Mouse (Mus musculus) forelimb bud, embryonic 11.5 days (tissue): ENCODE data around the gene Aes.

Experiments
- DNase-seq: peaks from one replicate; pipeline ENCODE4 v3.0.0-alpha.2; 2012; ENCODE audit warnings: low read depth, low spot score

Gene Aes

DNA sequence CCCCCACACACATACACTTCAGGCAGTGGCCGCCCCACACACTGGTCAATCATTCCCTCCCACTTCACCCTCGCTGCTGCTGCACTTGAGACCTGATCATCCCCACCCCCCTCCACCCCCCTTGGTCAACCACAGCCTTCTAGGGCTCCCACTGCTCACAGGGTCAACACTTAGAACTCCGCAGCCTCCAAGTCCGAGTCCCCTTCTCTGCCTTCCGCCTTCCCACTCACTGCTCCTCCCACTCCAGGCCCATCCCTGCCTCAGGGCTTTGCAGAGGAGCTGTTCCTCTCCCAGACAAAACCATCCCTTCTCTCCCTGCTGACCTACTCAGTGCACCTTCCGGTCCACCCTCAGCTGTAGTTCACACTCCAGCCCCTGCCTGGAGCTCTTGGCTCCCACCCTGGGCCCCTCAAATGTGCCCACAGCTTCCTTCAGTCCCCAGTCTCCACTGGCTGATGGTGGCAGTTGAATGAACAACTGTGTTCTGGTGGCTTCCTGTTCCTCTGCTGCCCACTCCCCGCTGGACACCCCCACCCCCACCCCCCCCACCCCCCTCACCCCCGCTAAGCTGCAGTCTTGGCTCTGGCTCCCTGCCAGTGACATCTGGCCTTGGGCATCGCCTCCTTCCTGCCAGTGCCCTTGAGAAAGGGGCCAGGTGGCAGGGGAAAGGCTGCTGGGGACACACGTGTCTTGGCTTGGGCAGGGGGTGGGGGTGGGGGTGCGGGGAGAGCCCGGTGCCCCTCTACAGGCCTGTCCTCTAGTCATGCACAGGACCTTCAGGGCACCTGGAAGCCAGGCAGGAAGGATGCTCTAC, 38.1 kb downstream of the Aes start:
- DNase-seq: no peak

DNA sequence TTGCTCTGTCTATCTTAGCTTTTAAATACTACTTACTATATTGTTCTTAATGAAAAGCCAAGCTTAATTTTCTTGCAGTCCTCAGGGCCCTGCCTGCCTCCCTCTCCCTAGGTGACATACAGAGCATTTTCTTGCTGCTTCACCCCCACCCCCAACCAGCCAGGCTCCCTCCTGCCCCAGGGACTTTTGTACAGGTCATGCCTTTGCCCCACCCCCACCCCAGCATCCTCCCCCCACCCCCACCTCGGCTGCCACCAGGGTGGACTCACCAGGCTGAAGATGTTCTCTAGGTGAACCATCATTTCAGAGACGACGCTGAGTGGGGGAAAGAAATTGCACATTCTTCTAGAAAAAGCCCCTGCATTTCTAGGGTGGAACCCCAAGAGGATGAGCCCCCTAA, 39.1 kb downstream of the Aes start:
- DNase-seq: no peak

DNA sequence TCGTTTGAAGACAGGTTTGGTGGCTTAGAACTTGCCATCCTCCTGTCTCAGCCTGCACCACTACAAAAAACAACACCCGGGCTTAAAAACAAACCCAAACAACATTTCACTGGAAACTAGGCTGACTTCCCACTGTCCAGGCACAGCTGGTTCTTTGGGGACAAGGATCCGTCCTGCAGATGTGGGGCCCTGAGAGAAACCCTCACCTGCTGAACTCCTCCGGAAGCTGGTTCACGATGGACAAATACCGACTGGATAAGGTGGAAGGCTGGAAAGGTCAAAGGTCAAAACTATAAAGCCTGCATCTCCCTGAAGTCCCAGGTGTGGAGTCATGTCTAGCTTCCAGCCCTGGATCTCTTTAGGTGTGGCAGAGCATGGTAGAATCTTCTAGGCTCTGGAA, 39.6 kb downstream of the Aes start:
- no peak for DNase-seq

DNA sequence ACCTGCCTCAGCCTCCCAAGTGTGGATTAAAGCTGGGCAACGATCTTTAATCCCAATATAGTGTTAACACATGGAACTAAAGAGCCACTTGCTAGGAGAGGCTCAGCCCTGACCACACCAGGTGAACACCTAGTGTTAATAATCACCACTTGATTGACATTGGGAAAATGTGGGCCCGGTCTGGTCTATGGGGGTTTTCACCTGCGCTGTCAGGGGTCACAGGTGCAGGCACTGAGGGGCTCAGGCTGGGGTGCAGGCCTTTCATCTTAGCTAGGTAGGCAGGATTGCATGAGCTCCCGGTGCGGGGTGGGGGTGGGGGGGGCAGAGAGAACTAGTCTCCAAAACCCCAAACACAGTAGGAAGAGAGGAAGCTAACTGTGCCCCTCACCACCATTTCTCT, 40.3 kb downstream of the Aes start:
- DNase-seq: no peak

DNA sequence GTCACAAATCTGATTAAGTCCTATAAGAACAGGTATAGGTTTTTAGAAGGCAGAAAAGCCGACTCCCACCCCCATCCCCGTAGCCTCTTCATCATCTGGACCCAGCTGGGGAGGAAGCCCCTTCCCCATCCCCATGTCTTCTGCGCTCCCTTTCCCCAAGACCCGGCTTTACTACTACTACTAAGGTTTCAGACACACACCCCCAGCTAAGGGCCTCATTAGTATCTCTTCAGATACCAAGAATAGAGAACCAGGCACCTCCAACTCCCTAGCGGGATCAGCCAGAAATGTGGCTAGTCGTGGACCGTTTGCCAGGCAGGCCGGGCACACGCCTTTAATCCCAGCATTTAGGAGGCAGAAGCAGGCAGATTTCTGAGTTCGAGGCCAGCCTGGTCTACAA, 40.8 kb downstream of the Aes start:
- no peak for DNase-seq

DNA sequence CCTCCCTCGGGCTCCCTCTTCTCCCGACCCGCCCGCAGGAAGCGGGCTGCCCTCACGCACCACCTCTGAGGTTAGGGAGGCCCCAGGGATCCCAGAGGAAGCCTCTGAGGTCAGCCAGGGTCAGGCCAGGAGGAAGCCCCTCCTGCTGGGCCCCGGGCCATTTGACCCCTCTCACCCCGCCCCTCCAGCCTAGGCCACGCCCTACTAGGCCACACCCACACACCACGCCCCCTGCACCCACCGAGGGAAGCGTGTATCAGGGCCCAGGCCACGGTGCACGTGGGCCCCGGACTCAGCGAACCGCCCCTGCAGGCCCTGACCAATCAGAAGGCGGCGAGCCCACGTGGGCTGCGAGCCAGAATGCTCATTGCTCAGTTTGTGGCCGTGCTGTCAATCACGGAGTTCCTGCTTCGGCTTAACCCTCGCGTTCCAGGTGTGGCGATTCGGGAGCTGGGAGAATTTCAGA, 41.5 kb downstream of the Aes start, which contains the start of gene Tle6:
Gene Tle6 (minus strand): TSS at position 336 of the 466 bp plus-strand sequence.
- peak; percentile 99 for DNase-seq

DNA sequence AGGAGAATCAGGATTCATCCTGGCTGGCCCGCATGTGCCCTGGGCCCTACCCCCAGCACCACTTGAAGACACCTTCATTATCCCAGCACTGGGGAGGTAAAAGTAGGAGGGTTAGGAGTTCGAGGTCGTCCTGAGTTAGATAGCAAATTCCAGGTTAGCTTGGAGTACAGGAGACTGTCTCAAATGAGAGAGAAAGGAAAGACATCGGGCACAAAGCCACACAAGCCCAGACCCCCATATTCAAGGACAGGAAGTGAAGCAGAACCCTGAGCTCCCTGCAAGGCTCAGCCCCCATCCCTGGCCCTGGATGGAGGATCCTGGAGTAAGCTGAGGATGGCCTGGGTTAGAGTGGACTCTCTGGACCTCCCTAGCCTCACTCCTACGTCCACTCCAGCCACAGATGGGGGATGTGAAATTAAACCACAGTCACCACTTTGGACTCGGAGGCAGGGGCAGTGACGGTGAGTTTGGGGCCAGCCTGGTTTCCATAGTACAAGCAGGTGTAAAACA, 42.2 kb downstream of the Aes start:
- DNase-seq: no peak

DNA sequence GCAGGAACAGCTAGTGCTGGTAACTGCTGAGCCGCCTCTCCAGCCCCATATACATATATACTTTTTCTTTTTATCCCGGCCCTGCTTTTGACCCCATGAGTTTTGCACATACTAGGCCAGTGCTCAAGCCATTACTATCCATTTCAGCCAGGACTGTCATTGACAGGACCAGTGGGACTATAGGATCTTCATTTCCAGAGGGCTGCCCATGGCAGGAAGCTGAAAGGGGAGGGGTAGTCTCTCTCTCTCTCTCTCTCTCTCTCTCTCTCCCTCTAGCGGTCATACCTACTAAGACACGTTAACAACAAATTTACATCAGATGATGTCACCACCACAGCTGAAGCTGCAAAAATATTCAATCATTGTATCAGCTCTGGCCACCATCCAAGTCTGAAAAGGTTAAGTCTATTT, 43.5 kb downstream of the Aes start:
- DNase-seq: no peak

DNA sequence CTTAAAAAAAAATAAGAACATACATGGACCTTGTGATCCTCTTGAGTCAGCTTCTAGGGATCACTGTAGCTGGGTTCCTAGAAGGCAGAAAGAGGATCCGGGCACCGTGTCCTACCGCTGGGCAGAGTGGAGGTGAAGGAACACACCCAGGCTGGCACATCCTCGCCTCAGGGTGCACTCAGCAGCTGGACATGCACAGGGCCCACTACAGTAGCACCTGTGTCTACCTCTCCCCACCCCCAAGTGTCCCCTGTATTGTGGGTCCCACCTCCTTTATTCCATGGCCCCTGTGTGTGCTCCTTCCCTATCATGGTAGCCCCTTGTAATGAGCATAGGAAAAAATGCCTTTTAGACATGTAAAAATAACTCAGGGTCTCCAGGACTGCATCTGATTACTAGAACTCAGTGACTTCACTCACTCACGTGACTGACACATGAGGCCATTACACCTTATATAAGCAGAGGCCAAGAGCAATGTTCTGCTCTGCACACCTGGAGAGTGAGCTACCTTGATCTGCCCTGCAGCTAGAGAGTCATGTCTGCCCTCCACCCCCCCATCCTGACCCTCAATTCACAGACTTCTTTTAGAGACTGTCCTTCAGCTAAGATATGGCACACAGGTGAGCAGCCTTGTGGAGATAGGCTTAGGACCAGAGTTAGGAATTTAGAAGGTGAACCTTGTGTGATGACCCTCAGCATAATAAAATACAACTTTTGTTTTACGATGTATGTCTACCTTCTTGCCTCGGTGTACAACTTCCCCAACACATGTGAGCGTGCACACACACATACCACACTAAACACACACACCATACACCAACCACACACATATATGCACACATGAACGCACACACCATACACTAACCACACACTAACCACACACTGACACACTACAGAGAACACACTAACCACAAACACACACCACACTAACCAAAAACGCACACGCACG, 45.0 kb downstream of the Aes start:
- DNase-seq: no peak

DNA sequence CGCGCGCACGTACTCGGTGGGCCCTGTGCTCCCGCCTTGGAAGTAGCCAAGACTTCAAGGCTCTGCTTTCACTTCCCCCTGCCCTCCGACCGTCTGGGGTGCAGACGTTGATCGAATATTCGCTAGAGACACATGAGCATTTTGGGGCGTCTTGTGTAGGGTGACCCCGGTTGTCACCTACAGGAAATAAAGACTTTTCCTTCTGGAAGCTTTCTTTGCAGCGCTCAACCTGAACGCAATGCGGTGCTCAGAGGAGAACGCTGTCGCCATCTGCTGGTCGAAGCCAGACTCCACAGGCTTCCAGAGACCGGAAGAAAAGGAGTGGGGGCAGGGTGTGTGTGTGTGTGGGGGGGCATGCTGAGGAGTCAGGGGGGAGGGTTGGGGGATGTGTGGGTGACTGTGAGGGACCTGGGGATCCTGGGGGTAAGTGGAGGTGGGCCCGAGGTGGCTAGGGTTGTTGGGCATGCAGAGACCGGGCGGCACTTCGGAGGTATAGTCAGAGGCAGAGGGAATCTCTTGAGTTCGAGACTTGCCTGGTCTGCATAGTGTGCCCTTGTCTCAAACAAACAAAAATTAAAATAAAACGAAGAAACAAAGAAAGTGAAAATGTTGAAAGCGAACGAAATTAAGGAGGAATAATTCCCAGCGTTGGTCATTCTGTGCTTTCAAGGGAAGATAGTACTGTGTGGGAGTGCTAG, 45.8 kb downstream of the Aes start:
- DNase-seq: peak; percentile 91

DNA sequence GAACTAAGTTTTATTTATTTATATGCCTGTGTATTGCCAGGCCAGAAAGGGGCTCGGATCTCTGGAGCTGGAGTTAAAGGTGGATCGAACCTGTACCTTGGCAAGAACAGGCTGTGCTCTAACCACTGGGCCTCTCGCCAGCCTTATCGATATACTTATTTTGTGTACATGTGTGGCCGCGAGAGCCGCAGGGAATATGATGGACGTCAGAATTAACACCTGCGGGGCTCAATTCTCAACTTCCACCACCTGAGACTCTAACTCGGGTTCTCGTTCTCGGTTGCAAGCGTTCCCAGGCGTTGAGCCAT, 46.3 kb downstream of the Aes start:
- DNase-seq: no peak

DNA sequence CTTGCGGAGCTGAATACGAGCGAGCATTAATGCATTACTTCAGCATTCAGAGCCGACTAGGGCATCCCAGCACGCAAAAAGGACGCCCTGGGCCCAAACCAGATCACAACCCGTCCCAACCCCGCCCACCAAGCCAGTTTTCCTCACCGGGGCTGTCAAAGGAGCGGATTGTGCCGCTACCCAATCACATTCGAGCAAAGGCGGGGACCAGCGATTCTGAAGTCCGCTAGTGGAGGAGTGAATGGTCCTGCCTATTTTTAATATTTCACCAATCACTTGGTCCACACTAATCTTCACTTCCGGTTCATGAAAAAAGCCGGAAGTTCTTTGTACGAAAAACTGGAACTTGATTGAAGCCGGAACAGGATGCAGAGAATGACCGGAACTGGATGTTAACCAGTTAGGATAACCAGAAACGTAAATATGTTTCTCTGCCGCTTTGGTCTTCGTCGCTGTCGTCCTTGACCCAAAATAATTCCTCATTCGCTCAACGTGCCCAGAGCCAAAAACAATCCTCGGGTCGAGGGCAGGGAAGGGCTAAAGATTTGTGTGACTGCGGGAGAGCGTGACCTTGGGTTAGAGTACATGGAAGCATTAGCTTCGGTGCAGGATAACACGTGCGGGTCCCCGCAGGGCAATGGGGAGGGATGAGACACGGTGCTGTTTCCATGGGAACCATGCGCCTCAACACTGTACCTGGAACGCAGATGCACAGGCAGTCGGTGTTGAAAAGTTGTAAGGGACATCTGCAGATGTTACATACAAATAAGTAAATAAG, 46.9 kb downstream of the Aes start, which contains the start of gene BC025920:
Gene BC025920 (plus strand): TSS at position 297 of the 778 bp plus-strand sequence.
- DNase-seq: peak; percentile 98

DNA sequence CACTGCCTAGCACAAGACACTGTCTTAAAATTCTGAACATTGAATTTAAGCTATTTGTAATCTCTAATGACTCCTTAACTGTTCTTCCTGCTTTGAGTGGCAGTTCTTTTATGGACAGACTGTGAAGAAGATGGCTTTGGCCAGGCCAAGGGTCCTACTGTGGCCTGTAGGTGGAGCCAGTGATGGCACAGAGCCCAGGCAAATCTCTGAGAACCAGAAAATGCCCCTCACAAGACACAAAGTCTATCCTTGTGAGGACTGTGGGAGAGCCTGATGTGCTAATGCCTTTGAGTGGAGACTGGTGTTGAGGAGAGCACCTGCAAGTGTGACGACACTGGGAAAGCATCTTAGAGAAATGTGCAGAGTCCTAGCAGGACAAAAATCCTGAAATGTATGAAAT, 49.0 kb downstream of the Aes start:
- no peak for DNase-seq

DNA sequence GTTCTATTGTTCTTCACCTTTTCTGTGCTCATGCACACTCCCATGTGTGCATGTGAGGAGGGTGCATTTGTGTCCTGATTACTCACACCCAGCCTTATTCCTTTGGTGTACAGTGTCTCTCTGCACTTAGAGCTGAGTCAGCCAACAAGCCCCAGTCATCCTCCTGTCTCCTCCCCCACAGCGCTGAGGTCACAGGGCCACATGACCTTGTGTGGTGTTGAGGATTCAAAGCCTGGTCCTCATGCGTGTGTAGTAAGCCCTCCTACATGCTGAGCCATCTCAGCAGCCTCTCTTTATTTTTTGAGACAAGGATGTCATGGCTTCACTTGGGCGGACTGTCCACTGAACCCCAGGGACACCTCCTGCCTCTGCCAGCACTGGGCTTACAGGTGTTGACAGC, 53.5 kb downstream of the Aes start:
- DNase-seq: no peak

DNA sequence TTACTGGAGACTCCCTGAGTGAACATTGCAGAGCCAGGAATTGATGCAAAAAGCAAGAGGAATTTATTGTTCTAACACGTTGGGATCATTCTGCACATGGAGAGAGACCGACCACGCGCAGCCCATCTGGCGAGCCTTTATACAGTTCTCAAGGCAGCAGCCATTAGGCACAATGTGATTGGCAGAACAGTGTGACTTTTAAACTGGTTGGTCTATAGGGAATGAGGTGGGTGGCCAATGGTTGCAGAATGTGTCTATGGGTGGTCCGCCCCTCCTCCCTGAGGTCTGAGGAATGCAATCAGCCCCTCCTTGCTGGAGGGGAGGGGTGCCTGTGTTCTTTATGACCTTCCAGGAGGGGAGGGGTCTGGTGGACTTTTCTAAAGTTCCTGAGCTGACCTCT, 56.2 kb downstream of the Aes start:
- DNase-seq: peak; percentile 68
